Mouse (Mus musculus) limb, embryonic 15.5 days (tissue): Measurements from ENCODE around the gene Cdcp2. TPM values are rescaled to one million over a fixed set of nuclear protein-coding genes. Genes with fewer than 3 reads are reported as not detected.

Experiments
- ATAC-seq: fragments of 200-750 bp; cut with Nextera tagmentation; 2 replicates; pipeline ENCODE4 v1.8.0; 2017; ENCODE audit warnings: low read depth, moderate TSS enrichment; ENCODE audit not compliant: insufficient number of reproducible peaks, low FRiP score, low TSS enrichment
- H3K27ac ChIP-seq: fragments of 300-500 bp; sonication (generic); 2 replicates; pipeline ENCODE4 v1.5.1; 2015; ENCODE audit warnings: moderate library complexity, mild to moderate bottlenecking, inconsistent platforms
- H3K27me3 ChIP-seq: fragments of 300-500 bp; sonication (generic); 2 replicates; pipeline ENCODE4 v1.6.1; 2015; ENCODE audit warnings: inconsistent platforms
- H3K36me3 ChIP-seq: fragments of 300-500 bp; sonication (generic); 2 replicates; pipeline ENCODE4 v1.6.1; 2015; ENCODE audit warnings: inconsistent platforms
- H3K4me1 ChIP-seq: fragments of 300-500 bp; sonication (generic); 2 replicates; pipeline ENCODE4 v1.6.1; 2015; ENCODE audit warnings: inconsistent platforms
- H3K4me2 ChIP-seq: fragments of 300-500 bp; sonication (generic); 2 replicates; pipeline ENCODE4 v1.6.1; 2015; ENCODE audit warnings: mild to moderate bottlenecking, inconsistent platforms
- H3K4me3 ChIP-seq: fragments of 300-500 bp; sonication (generic); 2 replicates; pipeline ENCODE4 v1.5.1; 2015; ENCODE audit warnings: mild to moderate bottlenecking, inconsistent platforms
- H3K9ac ChIP-seq: fragments of 300-500 bp; sonication (generic); 2 replicates; pipeline ENCODE4 v1.6.1; 2015; ENCODE audit warnings: inconsistent platforms
- H3K9me3 ChIP-seq: fragments of 300-500 bp; sonication (generic); 2 replicates; pipeline ENCODE4 v1.6.1; 2016; ENCODE audit warnings: inconsistent platforms
- WGBS: fragments of 180-500 bp; shearing (Covaris S2); methylation state at CpG from one replicate; pipeline ENCODE4 v1.1.7; 2015; 5-methylcytosine and 5-hydroxymethylcytosine counted together
- polyA plus RNA-seq: library from polyadenylated mRNA; unstranded; fragments of >200 nt; fragmentation: Nextera tagmentation; extraction: Ambion mirVana; gene quantifications from 2 replicates; pipeline ENCODE4 v1.2.1, GENCODE M21; 2015

Cdcp2 gene
- polyA plus RNA-seq: not detected in 2 replicates

DNA sequence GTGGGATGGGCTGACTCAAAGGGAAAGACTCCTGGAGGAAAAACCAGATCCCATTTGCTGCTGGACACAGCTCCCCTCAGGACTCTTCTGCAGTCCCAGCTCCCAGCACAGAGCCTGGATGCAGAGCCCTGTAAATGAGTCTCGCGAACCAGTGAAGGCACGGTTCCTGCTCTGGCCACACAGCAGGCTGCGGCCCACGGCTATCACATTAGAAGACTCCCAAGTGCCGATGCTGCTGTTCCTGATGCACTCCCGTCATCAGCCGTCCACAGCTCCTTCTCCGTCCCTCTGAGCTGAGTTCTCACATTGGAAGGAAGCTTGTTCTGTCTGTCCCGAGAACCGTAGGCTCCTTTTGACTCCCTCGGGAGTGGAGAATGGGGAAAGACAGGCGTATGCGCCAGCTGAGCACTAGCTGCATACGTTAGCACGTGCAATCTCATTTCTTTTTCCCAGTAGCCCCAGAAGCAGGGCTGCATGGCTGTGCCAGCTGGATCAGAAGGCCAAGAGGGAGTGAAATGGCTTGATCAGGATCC is at the start of gene Cdcp2:
Cdcp2 (plus strand) TSS at position 51 of the 533 bp plus-strand sequence.
- Histone ChIP-seq H3K4me1 (peaks cover 39% of the 10 kb centered on the region), H3K4me3 (no peak within 1 kb of the TSS), H3K27ac (peak within 1 kb of the TSS; percentile 17; the same call in 1 of the 2 replicates), H3K27me3 (no peaks in the 10 kb centered on the region), H3K4me2 (0 out of 2 replicates have a peak within 1 kb of the TSS, but pooled peaks have one; percentile 19), H3K9me3 (no peaks in the 10 kb centered on the region), H3K9ac (no peak within 1 kb of the TSS), H3K36me3 (no peaks in the 10 kb centered on the region)
- 55% methylated on average over 16 of the region's 16 CpGs for WGBS
- no peak for ATAC-seq

DNA sequence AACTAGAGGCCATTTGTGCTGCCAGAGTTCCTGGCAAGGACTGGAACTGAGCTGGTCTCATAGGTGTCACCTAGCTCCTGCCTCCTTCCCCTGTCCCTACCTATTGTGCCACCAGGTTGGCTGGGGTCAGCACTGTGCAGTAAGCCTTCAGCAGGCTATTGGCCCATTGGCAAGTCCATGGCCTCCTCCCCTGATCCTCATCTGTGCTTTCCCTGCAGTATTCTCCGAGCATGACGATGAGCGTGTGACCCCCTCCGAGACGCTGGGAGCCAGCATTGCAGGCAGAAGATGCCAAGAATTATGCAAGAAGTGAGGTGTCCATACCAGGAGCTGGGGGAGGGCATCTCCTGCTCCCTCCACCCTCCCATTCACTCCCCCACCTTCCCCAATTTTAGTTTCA is 48.9 kb upstream of the Cdcp2 start:
- H3K27ac ChIP-seq: no peak overlapping the region
- peaks cover 48% of the 10 kb centered on the region for H3K36me3 ChIP-seq
- 86% methylated on average over 5 of the region's 5 CpGs for WGBS

DNA sequence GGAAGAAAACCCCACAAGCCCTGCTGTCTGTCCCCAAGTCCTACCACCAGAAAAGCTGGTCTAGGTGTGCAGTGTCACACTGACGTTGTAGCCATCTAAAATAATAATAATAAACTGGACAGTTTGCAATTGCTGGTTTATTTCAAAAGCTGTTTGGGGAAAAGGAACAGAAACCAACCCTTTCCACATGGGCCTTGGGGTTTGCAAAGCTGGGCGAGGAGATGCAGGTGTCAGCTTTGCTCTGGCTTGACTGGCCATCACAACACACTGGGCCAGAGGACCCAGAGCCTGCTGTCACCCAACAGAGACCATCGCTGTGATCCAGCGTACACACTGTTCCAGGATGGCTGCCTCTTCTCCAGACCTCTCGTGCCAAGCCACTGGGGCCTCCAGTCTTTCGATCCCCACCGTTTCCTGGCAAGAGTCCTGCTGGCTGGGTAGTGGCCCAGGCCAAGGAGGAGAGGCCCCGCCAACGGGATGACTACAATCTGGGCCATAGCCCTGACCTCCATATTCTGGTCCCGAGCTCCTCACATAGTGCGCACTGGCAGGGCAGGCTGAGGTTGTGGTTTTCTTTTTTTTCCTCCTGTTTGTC is 48.0 kb upstream of the Cdcp2 start:
- H3K36me3 ChIP-seq: peaks cover 44% of the 10 kb centered on the region
- ATAC-seq: no peak
- no peak overlapping the region for H3K9ac ChIP-seq
- H3K27ac ChIP-seq: no peak overlapping the region
- no peak overlapping the region for H3K4me3 ChIP-seq
- no peak overlapping the region for H3K4me2 ChIP-seq
- no peaks in the 10 kb centered on the region for H3K27me3 ChIP-seq
- H3K4me1 ChIP-seq: no peaks in the 10 kb centered on the region
- WGBS: 87% methylated on average over 11 of the region's 11 CpGs
- no peaks in the 10 kb centered on the region for H3K9me3 ChIP-seq

More for the DNA sequence above, 48.9 kb upstream of the Cdcp2 start:
- H3K4me1 ChIP-seq: no peaks in the 10 kb centered on the region
- ATAC-seq: no peak
- no peak overlapping the region for H3K4me2 ChIP-seq
- H3K27me3 ChIP-seq: no peaks in the 10 kb centered on the region
- no peaks in the 10 kb centered on the region for H3K9me3 ChIP-seq
- no peak overlapping the region for H3K9ac ChIP-seq
- H3K4me3 ChIP-seq: no peak overlapping the region

DNA sequence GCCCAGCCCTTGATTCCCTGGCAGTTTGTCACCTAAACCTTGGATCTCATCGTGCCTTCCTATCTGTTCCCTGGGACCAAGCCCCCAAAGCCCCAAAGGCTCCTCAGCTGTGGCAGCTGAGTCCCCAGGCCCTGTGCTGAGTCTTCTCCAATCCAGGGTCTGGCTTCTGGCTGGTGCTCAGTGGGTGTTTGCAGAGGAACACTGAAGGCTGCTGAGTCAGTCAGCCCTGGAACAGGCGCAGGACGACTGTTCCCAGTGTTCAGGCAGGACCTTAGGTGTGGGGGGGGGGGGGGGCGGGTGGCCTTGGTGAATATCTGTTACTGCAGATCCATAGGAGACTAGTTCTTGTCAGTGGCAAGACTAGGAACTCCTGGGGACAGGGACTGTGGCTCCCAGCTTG is 44.8 kb upstream of the Cdcp2 start:
- no peak overlapping the region for H3K4me2 ChIP-seq
- no peak for ATAC-seq
- H3K27ac ChIP-seq: no peak overlapping the region
- no peaks in the 10 kb centered on the region for H3K27me3 ChIP-seq
- H3K9ac ChIP-seq: no peak overlapping the region
- no peaks in the 10 kb centered on the region for H3K9me3 ChIP-seq
- WGBS: 55% methylated on average over 4 of the region's 4 CpGs
- peaks cover 32% of the 10 kb centered on the region for H3K36me3 ChIP-seq
- no peak overlapping the region for H3K4me3 ChIP-seq
- no peaks in the 10 kb centered on the region; the same call in 1 of the 2 replicates for H3K4me1 ChIP-seq

DNA sequence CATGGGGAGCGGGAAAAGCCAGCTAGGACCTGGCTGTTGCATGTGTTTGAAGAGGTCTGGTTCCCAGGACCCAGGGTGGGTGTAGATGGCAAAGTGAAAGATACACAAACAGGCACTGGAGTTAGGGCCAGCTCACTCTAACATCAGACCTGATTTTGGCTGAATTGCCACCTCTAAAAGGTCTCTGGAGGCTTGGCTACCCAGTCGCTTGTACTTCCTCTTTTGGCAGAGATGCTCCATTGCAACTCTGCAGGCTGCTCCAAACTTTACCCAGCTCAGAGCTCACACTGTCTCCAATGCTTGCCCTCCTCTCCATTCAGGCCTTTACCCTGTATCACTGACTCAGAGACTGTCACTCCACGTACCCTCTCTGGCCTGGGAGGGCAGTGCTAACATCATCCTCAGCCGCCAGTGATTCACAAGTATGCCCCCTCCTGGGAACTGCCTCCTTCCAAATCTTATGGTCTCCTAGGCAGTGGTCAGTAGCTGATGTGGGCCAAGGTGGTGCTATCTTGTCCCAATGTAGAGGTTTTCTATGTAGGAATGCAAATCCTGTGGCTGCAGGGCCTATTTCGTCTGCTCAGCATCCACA is 43.6 kb upstream of the Cdcp2 start:
- Histone ChIP-seq H3K4me3 (no peak overlapping the region), H3K4me1 (no peaks in the 10 kb centered on the region; the same call in 1 of the 2 replicates), H3K9ac (no peak overlapping the region), H3K4me2 (no peak overlapping the region), H3K9me3 (no peaks in the 10 kb centered on the region), H3K27ac (0 out of 2 replicates have a peak overlapping the region, but pooled peaks have one; percentile 9), H3K27me3 (no peaks in the 10 kb centered on the region), H3K36me3 (peaks cover 31% of the 10 kb centered on the region)
- 48% methylated on average over 5 of the region's 5 CpGs for WGBS
- no peak for ATAC-seq

DNA sequence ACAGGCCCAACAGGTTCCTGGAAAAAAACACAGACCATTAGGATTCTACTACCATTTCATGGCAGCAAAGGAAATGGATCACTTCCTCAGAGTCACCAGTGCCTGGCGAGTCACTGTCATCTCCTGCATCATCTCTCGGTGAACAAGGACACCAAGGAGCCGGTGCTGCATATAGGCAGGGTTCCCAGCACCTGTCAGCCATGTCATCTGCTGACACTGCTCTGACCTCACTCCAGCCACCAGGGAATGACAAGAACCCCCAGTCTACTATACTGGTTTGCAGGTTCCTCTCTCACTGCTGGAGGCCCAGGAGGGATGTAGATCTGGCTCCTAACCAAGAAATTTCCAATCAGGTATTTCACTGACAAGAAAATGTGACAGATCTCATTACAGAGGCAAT is 40.6 kb upstream of the Cdcp2 start:
- 71% methylated on average over 3 of the region's 3 CpGs for WGBS
- no peak overlapping the region for H3K9ac ChIP-seq
- peaks cover 50% of the 10 kb centered on the region for H3K36me3 ChIP-seq
- H3K9me3 ChIP-seq: no peaks in the 10 kb centered on the region
- H3K4me2 ChIP-seq: no peak overlapping the region
- H3K27ac ChIP-seq: 0 out of 2 replicates have a peak overlapping the region, but pooled peaks have one; percentile 18
- H3K4me1 ChIP-seq: no peaks in the 10 kb centered on the region; the same call in 1 of the 2 replicates
- H3K27me3 ChIP-seq: no peaks in the 10 kb centered on the region
- ATAC-seq: no peak
- H3K4me3 ChIP-seq: no peak overlapping the region

DNA sequence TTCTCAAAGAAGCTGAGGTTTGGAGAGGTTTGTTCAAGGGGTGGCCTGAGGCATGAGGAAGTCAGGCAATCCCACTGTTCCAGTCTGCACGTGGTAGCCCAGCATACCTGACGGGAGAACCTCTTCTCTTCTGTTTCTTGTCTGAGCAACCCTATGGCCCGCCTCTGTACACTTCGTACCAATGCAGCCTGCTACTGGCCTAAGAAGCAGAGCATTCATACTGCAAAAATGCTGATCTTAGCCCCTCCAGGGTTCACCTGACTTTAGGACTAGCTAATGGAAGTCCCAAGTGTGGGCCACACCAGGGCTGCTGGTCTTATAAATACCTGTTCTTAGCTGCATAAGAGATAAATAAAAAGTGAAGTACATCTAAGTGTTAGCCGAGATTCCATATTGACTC is 38.3 kb upstream of the Cdcp2 start:
- Histone ChIP-seq H3K36me3 (peaks cover 69% of the 10 kb centered on the region), H3K4me1 (no peaks in the 10 kb centered on the region; the same call in 1 of the 2 replicates), H3K4me2 (no peak overlapping the region), H3K27me3 (no peaks in the 10 kb centered on the region), H3K9ac (no peak overlapping the region), H3K27ac (no peak overlapping the region), H3K4me3 (no peak overlapping the region), H3K9me3 (no peaks in the 10 kb centered on the region)
- no peak for ATAC-seq
- WGBS: 88% methylated on average over 5 of the region's 5 CpGs

DNA sequence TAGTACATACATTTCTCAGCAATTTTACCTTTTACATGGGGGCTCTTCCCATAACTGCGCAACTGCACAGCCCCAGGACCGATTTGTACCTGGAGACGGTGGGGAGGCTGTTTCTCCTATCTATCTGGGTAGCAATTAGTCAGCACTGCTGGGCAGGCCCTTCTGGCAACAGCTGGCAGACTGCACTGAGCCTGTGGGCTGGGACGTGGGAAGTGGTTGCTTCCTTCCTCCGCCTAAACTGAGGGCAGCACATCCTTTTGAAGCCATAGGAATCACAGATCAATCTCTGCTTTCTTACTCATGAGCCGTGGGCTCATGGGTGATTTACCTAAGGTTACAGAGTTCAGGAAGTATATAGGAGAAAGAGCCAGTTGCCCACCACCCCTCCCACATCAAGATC is 37.9 kb upstream of the Cdcp2 start:
- ATAC-seq: no peak
- no peak overlapping the region for H3K4me2 ChIP-seq
- H3K36me3 ChIP-seq: peaks cover 73% of the 10 kb centered on the region
- H3K4me1 ChIP-seq: no peaks in the 10 kb centered on the region; the same call in 1 of the 2 replicates
- H3K9me3 ChIP-seq: no peaks in the 10 kb centered on the region
- no peaks in the 10 kb centered on the region for H3K27me3 ChIP-seq
- WGBS: 72% methylated on average over 6 of the region's 6 CpGs
- H3K9ac ChIP-seq: no peak overlapping the region
- no peak overlapping the region for H3K4me3 ChIP-seq
- H3K27ac ChIP-seq: no peak overlapping the region

DNA sequence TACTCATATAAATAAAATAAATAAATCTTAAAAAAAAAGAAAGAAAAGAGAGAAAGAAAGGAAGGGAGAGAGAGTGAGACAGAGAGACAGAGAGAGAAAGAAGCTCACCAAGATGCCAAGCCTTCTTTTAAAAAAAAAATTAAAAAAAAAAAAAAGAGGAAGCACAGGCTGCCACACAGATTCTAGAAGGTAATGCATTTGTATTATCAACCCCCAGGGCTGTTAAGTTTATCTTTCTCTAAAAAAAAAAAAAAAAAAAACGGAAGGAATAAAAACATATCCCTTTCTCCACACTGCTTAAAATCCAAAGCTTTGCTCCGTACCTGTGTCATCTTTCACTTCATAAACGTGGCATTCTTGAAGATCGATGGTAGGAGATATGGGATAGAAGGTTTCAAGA is 35.1 kb upstream of the Cdcp2 start:
- no peak overlapping the region for H3K4me3 ChIP-seq
- H3K9ac ChIP-seq: no peak overlapping the region
- no peaks in the 10 kb centered on the region for H3K9me3 ChIP-seq
- H3K4me2 ChIP-seq: no peak overlapping the region
- H3K27me3 ChIP-seq: no peaks in the 10 kb centered on the region
- peaks cover 11% of the 10 kb centered on the region for H3K4me1 ChIP-seq
- peaks cover 81% of the 10 kb centered on the region for H3K36me3 ChIP-seq
- H3K27ac ChIP-seq: no peak overlapping the region
- no peak for ATAC-seq
- 89% methylated on average over 4 of the region's 4 CpGs for WGBS

DNA sequence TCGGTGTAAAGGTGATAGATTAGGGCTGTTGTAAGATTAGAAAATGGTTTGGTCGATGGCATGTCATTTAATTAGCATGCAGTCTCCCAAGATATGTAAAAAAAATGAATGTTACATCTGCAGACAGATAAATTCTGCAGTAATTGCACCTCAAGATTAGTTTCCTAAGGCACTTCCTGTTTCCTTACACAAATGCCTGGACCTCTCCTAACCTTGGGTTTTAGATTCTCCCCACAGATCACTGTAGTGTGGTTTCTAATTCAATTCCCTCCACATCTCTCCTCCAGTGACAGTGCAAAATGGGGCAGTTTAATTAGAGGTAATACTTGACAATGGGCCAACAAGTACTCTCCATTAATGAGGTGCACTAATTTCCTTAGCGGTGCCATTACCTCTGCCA is 33.5 kb upstream of the Cdcp2 start:
- H3K9me3 ChIP-seq: no peaks in the 10 kb centered on the region
- H3K27me3 ChIP-seq: no peaks in the 10 kb centered on the region
- H3K4me3 ChIP-seq: no peak overlapping the region
- H3K27ac ChIP-seq: no peak overlapping the region
- no peak overlapping the region for H3K4me2 ChIP-seq
- H3K9ac ChIP-seq: no peak overlapping the region
- 90% methylated on average over 3 of the region's 3 CpGs for WGBS
- peaks cover 65% of the 10 kb centered on the region for H3K36me3 ChIP-seq
- H3K4me1 ChIP-seq: peaks cover 19% of the 10 kb centered on the region
- ATAC-seq: no peak

DNA sequence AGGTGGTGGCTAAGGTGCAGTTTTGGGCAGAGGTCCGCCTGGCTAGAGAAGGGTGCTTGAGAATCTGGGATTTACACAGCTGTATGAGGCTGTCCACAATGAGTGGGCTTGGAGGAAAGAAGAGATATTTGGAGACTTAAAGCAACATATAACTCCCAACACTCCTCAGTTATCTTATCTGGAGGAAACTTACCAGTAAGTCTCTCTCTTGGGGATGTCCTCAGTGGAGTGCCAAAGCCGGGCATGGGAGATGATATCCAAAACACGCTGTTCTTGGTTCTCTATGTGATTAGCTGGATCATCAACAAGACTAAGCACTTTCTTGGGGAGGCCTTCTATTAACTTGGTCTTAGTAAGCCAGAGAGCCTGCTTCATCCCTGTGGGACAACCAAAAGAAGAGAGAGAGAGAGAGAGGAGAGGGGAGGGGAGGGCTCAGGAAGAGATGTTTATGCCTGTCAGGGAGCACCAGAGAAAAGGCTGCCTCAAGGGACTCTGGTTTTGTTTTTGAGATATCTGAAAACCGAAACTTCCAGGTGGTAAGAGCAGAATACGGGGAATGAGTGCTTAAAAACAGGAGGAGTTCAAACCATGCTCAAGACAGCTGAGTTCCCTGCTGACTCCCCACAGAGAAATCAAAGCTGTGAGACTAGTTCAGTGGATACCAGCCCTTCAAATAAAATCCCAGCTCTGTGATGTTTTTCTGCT is 32.1 kb upstream of the Cdcp2 start:
- no peak for ATAC-seq
- Histone ChIP-seq H3K4me3 (no peak overlapping the region), H3K36me3 (peaks cover 51% of the 10 kb centered on the region)

More for the DNA sequence above, 32.1 kb upstream of the Cdcp2 start:
- Histone ChIP-seq H3K9ac (no peak overlapping the region), H3K4me1 (peaks cover 19% of the 10 kb centered on the region), H3K9me3 (no peaks in the 10 kb centered on the region), H3K27me3 (no peaks in the 10 kb centered on the region), H3K4me2 (no peak overlapping the region), H3K27ac (no peak overlapping the region)
- 79% methylated on average over 5 of the region's 5 CpGs for WGBS
